Mouse (Mus musculus): ENCODE data around the gene Akr1b10. TPM values are rescaled to one million over a fixed set of nuclear protein-coding genes. Genes with fewer than 3 reads are reported as not detected.
A peak's percentile ranks its signal among the peaks of the same experiment; 100 is the strongest.

Akr1b10 gene
- polyA plus RNA-seq (2012; ENCODE audit: insufficient read depth, insufficient read length, low replicate concordance, missing spikeins) = not detected in 2 replicates

DNA sequence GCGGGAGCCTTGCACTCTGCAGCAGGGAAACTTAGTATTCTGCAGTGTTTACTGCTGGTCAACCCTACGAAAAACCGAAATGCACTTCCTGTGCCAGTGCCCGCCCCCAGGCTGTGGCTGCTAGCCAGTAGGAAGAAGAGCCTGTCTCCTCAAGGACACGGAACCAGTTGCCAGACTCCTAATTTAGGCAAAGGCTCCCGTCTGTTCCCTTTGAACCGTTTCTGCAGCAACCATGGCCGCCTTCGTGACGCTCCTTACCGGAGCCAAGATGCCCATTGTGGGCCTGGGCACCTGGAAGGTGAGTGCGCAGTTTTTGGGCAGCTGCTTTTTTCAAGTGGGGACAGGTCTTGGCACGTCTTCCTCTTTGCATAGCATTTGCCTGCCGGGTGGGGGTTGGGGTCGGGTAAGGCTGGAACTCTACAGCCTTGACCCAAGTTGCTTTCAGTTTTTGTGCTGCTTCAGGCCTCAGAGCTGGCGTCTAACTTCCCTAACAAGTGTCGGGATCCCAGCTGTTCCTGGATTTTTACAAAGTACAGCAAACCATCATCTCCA is at the start of gene Akr1b10:
Gene Akr1b10 (plus strand): TSS at position 109 of the 552 bp plus-strand sequence.
- H3K4me1 ChIP-seq (ENCODE audit: control insufficient read depth, insufficient read depth, low read length) = peaks cover 7% of the 10 kb centered on the region; the same call in 1 of the 2 replicates
- 0 out of 2 replicates have a peak within 1 kb of the TSS, but pooled peaks have one; percentile 35 for H3K27ac ChIP-seq (ENCODE audit: insufficient read depth, low read depth, low read length)
- TF ChIP-seq CTCF (IDR thresholded peaks at IDR 0.05; ENCODE audit: insufficient read depth, low read depth, low read length) = no peak
- TF ChIP-seq POLR2A (IDR thresholded peaks at IDR 0.05; ENCODE audit: insufficient read depth, low read depth, low read length) = no peak
- peak within 1 kb of the TSS; percentile 63 for H3K4me3 ChIP-seq (ENCODE audit: insufficient read depth, low read depth, low read length)
- 2% methylated on average over 17 of the region's 17 CpGs for WGBS

DNA sequence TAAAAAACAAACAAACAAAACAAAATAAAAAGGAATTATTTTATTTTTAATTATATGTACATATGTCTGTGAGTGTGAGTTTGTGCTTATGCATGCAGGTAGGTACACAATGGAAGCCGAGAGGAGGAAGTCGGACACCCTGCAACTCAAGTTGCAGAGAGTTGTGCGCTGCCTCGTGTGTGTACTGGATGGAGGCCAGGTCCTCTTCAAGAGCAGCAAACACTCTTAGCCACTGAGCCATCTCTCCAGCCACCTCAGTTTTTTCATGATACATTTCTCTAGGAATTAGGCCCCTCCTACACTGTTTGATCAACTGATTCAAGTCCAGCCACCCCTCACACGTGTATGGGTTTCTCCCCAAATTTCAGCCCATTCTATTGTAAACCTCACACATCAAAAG is 49.3 kb upstream of the Akr1b10 start:
- H3K27ac ChIP-seq (ENCODE audit: insufficient read depth, low read depth, low read length) = no peak overlapping the region
- H3K4me3 ChIP-seq (ENCODE audit: insufficient read depth, low read depth, low read length) = no peak overlapping the region
- 82% methylated on average over 5 of the region's 5 CpGs for WGBS
- H3K4me1 ChIP-seq (ENCODE audit: control insufficient read depth, insufficient read depth, low read length) = no peaks in the 10 kb centered on the region
- TF ChIP-seq POLR2A (IDR thresholded peaks at IDR 0.05; ENCODE audit: insufficient read depth, low read depth, low read length) (no peak), CTCF (IDR thresholded peaks at IDR 0.05; ENCODE audit: insufficient read depth, low read depth, low read length) (no peak)

DNA sequence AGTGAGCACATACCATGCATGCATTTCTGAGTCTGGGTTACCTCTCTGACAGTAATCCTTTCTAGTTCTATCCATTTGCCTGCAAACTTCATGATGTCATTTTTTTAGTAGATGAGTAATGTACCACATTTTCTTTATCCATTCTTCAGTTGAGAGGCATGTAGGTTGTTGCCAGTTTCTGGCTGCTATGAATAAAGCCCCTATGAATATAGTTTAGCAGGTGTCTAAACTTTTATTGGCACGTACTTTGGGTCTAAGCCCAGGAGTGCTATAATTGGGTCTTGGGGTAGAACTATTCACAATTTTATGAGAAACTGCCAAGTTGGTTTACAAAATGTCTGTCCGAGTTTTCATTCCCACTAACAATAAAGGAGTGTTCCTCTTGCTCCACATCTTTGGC is 46.2 kb upstream of the Akr1b10 start:
- Histone ChIP-seq H3K4me3 (ENCODE audit: insufficient read depth, low read depth, low read length) (no peak overlapping the region), H3K27ac (ENCODE audit: insufficient read depth, low read depth, low read length) (no peak overlapping the region), H3K4me1 (ENCODE audit: control insufficient read depth, insufficient read depth, low read length) (no peaks in the 10 kb centered on the region)
- 64% methylated on average over 2 of the region's 2 CpGs for WGBS
- no peak for TF ChIP-seq CTCF (IDR thresholded peaks at IDR 0.05; ENCODE audit: insufficient read depth, low read depth, low read length)
- TF ChIP-seq POLR2A (IDR thresholded peaks at IDR 0.05; ENCODE audit: insufficient read depth, low read depth, low read length) = no peak

DNA sequence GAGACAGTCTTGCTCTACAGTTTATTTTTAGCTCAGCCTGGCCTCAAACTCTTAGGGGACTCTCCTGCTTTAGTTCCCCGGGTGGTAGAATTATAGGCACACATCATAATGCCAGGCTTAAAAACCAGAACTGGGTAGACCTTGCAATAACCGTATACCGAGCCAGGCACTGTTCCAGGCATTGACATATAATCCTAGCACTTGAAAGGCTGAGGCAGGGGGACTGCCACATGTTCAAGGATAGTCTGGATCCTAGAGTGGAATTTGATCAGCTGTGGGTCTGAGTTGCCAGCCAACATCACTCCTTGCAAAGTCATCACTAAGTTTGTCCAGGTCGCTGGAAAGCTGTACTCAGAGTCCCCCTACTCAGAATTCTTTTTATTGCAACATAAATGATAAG is 42.0 kb upstream of the Akr1b10 start:
- WGBS = 86% methylated on average over 4 of the region's 4 CpGs
- no peak for TF ChIP-seq POLR2A (IDR thresholded peaks at IDR 0.05; ENCODE audit: insufficient read depth, low read depth, low read length)
- no peak for TF ChIP-seq CTCF (IDR thresholded peaks at IDR 0.05; ENCODE audit: insufficient read depth, low read depth, low read length)
- peaks cover 3% of the 10 kb centered on the region; the same call in 1 of the 2 replicates for H3K4me1 ChIP-seq (ENCODE audit: control insufficient read depth, insufficient read depth, low read length)
- H3K27ac ChIP-seq (ENCODE audit: insufficient read depth, low read depth, low read length) = no peak overlapping the region
- no peak overlapping the region for H3K4me3 ChIP-seq (ENCODE audit: insufficient read depth, low read depth, low read length)

DNA sequence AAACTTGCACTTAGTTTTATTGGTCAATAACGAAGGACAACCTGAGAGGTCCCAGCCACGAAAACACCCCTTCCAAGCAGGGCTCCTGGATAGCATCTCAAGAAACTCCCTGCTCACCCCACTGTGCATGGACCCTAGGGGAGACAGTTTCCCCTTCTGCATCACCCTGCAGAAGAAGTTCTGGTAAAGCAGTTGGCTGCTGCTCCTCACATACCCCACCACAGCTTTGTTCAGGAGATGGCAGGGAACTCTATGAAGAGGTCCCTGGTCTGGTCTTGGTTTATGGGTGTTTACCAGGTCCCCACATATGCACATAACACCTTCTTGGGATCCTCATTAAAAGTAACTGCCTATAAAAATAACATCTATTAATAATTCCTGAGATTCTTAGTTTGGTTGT is 41.5 kb upstream of the Akr1b10 start:
- no peak overlapping the region for H3K4me3 ChIP-seq (ENCODE audit: insufficient read depth, low read depth, low read length)
- H3K27ac ChIP-seq (ENCODE audit: insufficient read depth, low read depth, low read length) = no peak overlapping the region
- peaks cover 3% of the 10 kb centered on the region; the same call in 1 of the 2 replicates for H3K4me1 ChIP-seq (ENCODE audit: control insufficient read depth, insufficient read depth, low read length)
- TF ChIP-seq POLR2A (IDR thresholded peaks at IDR 0.05; ENCODE audit: insufficient read depth, low read depth, low read length) (no peak), CTCF (IDR thresholded peaks at IDR 0.05; ENCODE audit: insufficient read depth, low read depth, low read length) (no peak)
- 96% methylated on average over 2 of the region's 2 CpGs for WGBS

DNA sequence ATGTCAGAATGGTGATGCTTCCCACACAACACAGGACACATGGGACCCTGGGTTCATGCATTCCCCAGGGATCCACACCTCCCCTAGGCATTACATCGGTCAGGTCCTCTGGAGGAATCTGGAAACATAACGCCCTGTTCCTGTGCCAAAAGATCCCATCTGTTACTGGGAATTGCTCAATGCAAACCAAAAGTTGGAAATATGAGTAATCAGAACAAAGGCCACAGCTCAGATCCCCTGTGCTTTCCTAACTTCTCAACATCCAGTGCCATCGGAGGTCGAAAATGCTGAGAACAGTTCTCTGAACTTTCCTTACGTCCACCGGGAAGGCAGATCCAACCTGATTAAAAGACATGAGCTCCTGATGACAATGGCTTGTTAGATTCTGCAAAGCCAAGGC is 40.6 kb upstream of the Akr1b10 start:
- TF ChIP-seq POLR2A (IDR thresholded peaks at IDR 0.05; ENCODE audit: insufficient read depth, low read depth, low read length) (no peak), CTCF (IDR thresholded peaks at IDR 0.05; ENCODE audit: insufficient read depth, low read depth, low read length) (no peak)
- H3K4me3 ChIP-seq (ENCODE audit: insufficient read depth, low read depth, low read length) = no peak overlapping the region
- H3K4me1 ChIP-seq (ENCODE audit: control insufficient read depth, insufficient read depth, low read length) = peaks cover 3% of the 10 kb centered on the region; the same call in 1 of the 2 replicates
- 87% methylated on average over 6 of the region's 6 CpGs for WGBS
- no peak overlapping the region for H3K27ac ChIP-seq (ENCODE audit: insufficient read depth, low read depth, low read length)

DNA sequence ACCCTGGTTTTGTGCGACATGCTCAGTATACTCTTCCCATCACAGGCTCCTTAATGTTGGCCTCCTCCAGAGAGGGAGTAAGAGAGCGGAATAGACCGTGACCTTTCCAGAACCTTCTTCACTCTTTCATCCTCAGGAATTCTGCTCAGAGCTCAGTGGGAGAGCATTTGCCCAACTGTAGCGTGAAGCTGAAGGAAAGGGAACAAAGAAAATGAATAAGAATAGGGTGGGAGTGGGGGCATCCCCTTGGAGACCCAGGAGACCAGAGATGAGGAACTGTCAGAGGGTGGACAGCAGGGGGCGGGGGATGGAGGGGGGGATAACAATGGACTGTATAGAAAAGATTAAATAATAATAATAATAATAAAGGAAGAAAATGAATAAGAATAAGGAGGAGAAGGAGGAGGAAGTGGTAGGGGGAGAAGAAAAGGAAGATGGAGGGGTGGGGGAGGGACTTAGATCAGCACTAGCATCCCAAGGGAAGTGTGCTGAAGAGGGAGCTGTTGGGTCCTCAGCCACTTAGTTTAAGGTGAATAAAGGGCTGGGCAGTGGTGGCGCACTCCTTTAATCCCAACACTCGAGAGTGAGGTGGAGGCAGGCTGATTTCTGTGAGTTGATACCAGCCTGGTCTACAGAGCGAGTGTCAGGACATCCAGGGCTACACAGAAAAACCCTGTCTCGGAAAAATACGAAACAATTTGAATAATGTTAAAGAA is 39.7 kb upstream of the Akr1b10 start:
- no peak for TF ChIP-seq POLR2A (IDR thresholded peaks at IDR 0.05; ENCODE audit: insufficient read depth, low read depth, low read length)
- TF ChIP-seq CTCF (IDR thresholded peaks at IDR 0.05; ENCODE audit: insufficient read depth, low read depth, low read length) = no peak
- Histone ChIP-seq H3K4me1 (ENCODE audit: control insufficient read depth, insufficient read depth, low read length) (peaks cover 3% of the 10 kb centered on the region; the same call in 1 of the 2 replicates), H3K4me3 (ENCODE audit: insufficient read depth, low read depth, low read length) (no peak overlapping the region), H3K27ac (ENCODE audit: insufficient read depth, low read depth, low read length) (no peak overlapping the region)
- WGBS = 70% methylated on average over 10 of the region's 10 CpGs

DNA sequence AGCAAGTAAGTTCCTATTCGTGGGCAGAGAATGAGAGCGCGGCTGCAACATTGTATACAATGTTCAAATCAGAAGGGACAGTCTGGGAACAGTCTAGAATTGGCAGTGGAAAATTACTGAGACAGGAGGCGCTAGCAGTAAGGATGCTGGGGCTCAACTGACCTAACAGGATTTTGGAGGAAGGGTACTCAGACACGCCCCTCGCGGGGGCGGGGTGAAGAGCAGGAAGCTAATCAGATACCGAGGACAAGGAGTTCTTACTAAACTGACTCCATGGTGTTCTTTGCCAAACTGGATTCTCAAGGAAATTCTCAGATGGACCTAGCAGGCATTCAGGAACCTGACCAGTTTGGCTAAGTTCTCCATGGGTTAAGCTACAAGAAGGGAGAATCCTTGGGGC is 39.1 kb upstream of the Akr1b10 start:
- WGBS = 34% methylated on average over 9 of the region's 9 CpGs
- peaks cover 3% of the 10 kb centered on the region; the same call in 1 of the 2 replicates for H3K4me1 ChIP-seq (ENCODE audit: control insufficient read depth, insufficient read depth, low read length)
- TF ChIP-seq POLR2A (IDR thresholded peaks at IDR 0.05; ENCODE audit: insufficient read depth, low read depth, low read length) = no peak
- no peak for TF ChIP-seq CTCF (IDR thresholded peaks at IDR 0.05; ENCODE audit: insufficient read depth, low read depth, low read length)

More for the DNA sequence above, 39.1 kb upstream of the Akr1b10 start:
- Histone ChIP-seq H3K4me3 (ENCODE audit: insufficient read depth, low read depth, low read length) (no peak overlapping the region), H3K27ac (ENCODE audit: insufficient read depth, low read depth, low read length) (no peak overlapping the region)
